Mouse (Mus musculus): ENCODE data around the gene Vmn1r213. TPM values are rescaled to one million over a fixed set of nuclear protein-coding genes. Genes with fewer than 3 reads are reported as not detected.

The Vmn1r213 gene
- polyA plus RNA-seq, 1 experiment, result not detected

DNA sequence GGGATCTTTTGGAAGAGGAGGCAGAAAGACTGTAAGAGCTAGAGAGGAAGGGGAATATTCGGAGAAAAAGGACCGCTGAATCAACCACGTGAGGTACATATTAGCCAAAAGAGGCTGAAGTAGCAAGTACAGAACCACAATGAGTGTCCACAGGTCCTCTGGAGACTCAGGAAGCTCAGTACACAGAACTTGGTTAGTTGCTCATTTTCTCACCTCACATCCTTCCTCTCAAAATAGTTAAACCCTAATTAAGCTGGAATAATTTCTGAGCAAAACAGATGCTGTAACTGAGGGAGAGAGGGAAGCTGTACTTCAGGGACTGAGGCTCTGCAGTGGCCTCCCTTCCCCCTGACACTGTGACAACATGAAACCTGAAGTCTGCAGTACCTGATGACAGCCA, 22.7 kb downstream of the Vmn1r213 start, which contains the start of gene Vmn1r214:
Gene Vmn1r214, plus strand, starts transcription at position 301 of the 400 bp plus-strand sequence.
- WGBS, result 96% methylated on average over 3 of the region's 3 CpGs
- H3K36me3 ChIP-seq (ENCODE audit: control insufficient read depth, insufficient read depth, low read length), result no peaks in the 10 kb centered on the region

DNA sequence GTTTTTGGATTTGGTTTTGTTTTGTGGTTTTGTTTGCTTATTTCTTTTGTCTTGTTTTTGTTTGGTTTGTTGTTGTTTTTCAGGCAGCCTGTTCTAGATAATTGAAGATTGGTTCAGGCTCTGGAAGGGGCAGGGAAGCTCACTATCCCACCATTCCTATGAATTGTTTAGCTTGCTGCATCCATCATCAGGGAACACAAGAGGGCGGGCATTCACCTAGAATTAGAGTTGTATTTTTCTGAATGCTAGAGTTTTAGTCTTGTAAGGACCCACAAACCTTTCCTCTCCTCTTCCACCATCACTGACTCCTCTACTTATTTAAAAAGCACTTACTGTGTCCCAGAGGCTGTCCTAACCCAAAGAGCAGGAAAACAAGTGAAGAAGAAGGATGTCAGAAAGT, 50.3 kb downstream of the Vmn1r213 start:
- TF ChIP-seq CTCF (IDR thresholded peaks at IDR 0.05; ENCODE audit: borderline replicate concordance, control insufficient read depth, extremely low read depth, insufficient read depth, low read length, poor library complexity), result no peak
- no peak for TF ChIP-seq POLR2A (IDR thresholded peaks at IDR 0.05; ENCODE audit: control insufficient read depth, extremely low read depth, insufficient read depth, low read length, poor library complexity)
- Histone ChIP-seq H3K4me3 (ENCODE audit: control insufficient read depth, insufficient read depth, low read length) (no peak overlapping the region), H3K4me1 (replicated peaks; ENCODE audit: control insufficient read depth, insufficient read depth, low read length) (no peaks in the 10 kb centered on the region), H3K36me3 (ENCODE audit: control insufficient read depth, insufficient read depth, low read length) (no peaks in the 10 kb centered on the region), H3K27ac (ENCODE audit: control insufficient read depth, insufficient read depth, low read length) (no peak overlapping the region), H3K27me3 (ENCODE audit: control insufficient read depth, insufficient read depth, low read length) (no peaks in the 10 kb centered on the region)
- WGBS, result 38% methylated on average over 1 of the region's 1 CpGs
- no peak for DNase-seq

More for the DNA sequence above, 22.7 kb downstream of the Vmn1r213 start, which contains the start of gene Vmn1r214:
- Histone ChIP-seq H3K27ac (ENCODE audit: control insufficient read depth, insufficient read depth, low read length) (no peak within 1 kb of the TSS), H3K4me1 (replicated peaks; ENCODE audit: control insufficient read depth, insufficient read depth, low read length) (no peaks in the 10 kb centered on the region), H3K27me3 (ENCODE audit: control insufficient read depth, insufficient read depth, low read length) (no peaks in the 10 kb centered on the region), H3K4me3 (ENCODE audit: control insufficient read depth, insufficient read depth, low read length) (no peak within 1 kb of the TSS)
- TF ChIP-seq POLR2A (IDR thresholded peaks at IDR 0.05; ENCODE audit: control insufficient read depth, extremely low read depth, insufficient read depth, low read length, poor library complexity), result no peak
- DNase-seq, result no peak

Other genes with a start within 250 kb of the Vmn1r213 start
- not detected in 2 replicates for gene Vmn1r208, start 230.3 kb upstream of the Vmn1r213 start, polyA plus RNA-seq (2012; rRNA removed)
- not detected in 2 replicates for gene Vmn1r209, start 198.0 kb upstream of the Vmn1r213 start, polyA plus RNA-seq (2012; rRNA removed)
- not detected in 2 replicates for gene Vmn1r210, start 176.3 kb upstream of the Vmn1r213 start, polyA plus RNA-seq (2012; rRNA removed)
- gene Vmn1r211, start 150.1 kb upstream of the Vmn1r213 start, polyA plus RNA-seq (2012; rRNA removed), result not detected in 2 replicates
- not detected in 2 replicates for gene Vmn1r212, start 123.5 kb upstream of the Vmn1r213 start, polyA plus RNA-seq (2012; rRNA removed)
- not detected in 2 replicates for gene Vmn1r214, start 22.8 kb downstream of the Vmn1r213 start, polyA plus RNA-seq (2012; rRNA removed)
- not detected in 2 replicates for gene Vmn1r215, start 60.4 kb downstream of the Vmn1r213 start, polyA plus RNA-seq (2012; rRNA removed)
- not detected in 2 replicates for gene Vmn1r217, start 110.6 kb downstream of the Vmn1r213 start, polyA plus RNA-seq (2012; rRNA removed)
- not detected in 2 replicates for gene Vmn1r218, start 125.5 kb downstream of the Vmn1r213 start, polyA plus RNA-seq (2012; rRNA removed)
- not detected in 2 replicates for gene Vmn1r219, start 151.7 kb downstream of the Vmn1r213 start, polyA plus RNA-seq (2012; rRNA removed)
- gene Vmn1r220, start 180.3 kb downstream of the Vmn1r213 start, polyA plus RNA-seq (2012; rRNA removed), result 0.12 TPM in 1 of 2 replicates, not detected in the other
- not detected in 2 replicates for gene Vmn1r221, start 206.5 kb downstream of the Vmn1r213 start, polyA plus RNA-seq (2012; rRNA removed)
- not detected in 2 replicates for gene Vmn1r222, start 228.3 kb downstream of the Vmn1r213 start, polyA plus RNA-seq (2012; rRNA removed)
- gene Vmn1r223, start 239.5 kb downstream of the Vmn1r213 start, polyA plus RNA-seq (2012; rRNA removed), result not detected in 2 replicates